ENCODE assay signal across 29 mouse cellular contexts in the genomic region with DNA sequence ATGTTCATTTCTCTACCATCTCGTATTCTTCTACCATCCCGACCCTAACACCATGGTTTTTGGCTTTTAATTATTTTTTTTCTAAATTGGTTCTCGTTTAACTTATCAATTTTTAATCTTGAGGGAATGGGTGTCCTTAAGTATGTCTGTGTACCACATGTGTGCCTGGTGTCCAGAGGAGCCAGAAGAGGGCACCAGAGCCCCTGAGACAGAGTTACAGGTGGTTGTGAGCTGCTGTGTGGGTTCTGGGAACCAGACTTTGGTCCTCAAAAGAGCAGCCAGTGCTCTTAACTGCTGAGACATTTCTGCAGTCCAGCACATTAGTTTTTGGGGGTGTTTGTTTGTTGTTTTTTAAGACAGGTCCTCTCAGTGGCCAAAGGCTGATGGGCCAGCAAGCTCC.
A peak's percentile ranks its signal among the peaks of the same experiment; 100 is the strongest.
DNase-seq lines count a peak whose midpoint lies in the region; ATAC-seq and TF ChIP-seq lines count a peak whose summit lies in the region.
"Had no signal": no experiment of that assay in that cellular context is flagged by ENCODE, and none has a peak within 500 bp of the region (broad histone marks: within the 10 kb centered on the region; RNA-seq: fewer than 3 reads in every experiment).

No protein-coding gene starts in this region.

- TF ChIP-seq EP300 in liver, embryonic 14.5 days (IDR thresholded peaks at IDR 0.05; ENCODE audit: low read depth) = no peak

- DNase-seq in gastrocnemius, adult 2 months = no peak
- DNase-seq in gastrocnemius, postnatal 10 days = no peak
- no peak for DNase-seq in liver, embryonic 14.5 days (ENCODE audit: low read depth in 3 of 3, low spot score in 3 of 3)
- no peak for DNase-seq in liver, embryonic 11.5 days (ENCODE audit: low spot score)
- DNase-seq in midbrain, postnatal 0 days (ENCODE audit: low spot score) = no peak
- no peak for DNase-seq in spleen, postnatal 14 days (ENCODE audit: low spot score in 2 of 2)
- DNase-seq: adrenal gland, adult 8-10 months; cerebellum, adult 2 months; cerebellum, postnatal 14 days; gastrocnemius, postnatal 36 days; heart, adult 18-20 months; kidney, adult 8-10 months; kidney, postnatal 4 days; lung, postnatal 10 days; retina, postnatal 1 day; right cerebral cortex, postnatal 14 days; thymus, adult 18-20 months; thymus, postnatal 4 days had no signal

- no peaks in the 10 kb centered on the region for H3K4me1 ChIP-seq in liver, embryonic 14.5 days (replicated peaks; ENCODE audit: control insufficient read depth in 2 of 2, insufficient read depth in 2 of 2, low read length in 1 of 2)
- peaks cover 23% of the 10 kb centered on the region for H3K4me1 ChIP-seq in liver, embryonic 11.5 days (replicated peaks; ENCODE audit: control insufficient read depth, insufficient read depth, low read length)
- peaks cover 15% of the 10 kb centered on the region for H3K4me1 ChIP-seq in midbrain, postnatal 0 days (ENCODE audit: insufficient read depth, low read length)
- peaks cover 73% of the 10 kb centered on the region for H3K4me1 ChIP-seq in midbrain, embryonic 13.5 days (replicated peaks)

- no peaks in the 10 kb centered on the region for H3K27me3 ChIP-seq in liver, embryonic 14.5 days (ENCODE audit: control insufficient read depth, insufficient read depth, low read length)
- H3K27me3 ChIP-seq in liver, embryonic 11.5 days (replicated peaks; ENCODE audit: control insufficient read depth, insufficient read depth, low read length) = no peaks in the 10 kb centered on the region; the same call in 1 of the 2 replicates
- H3K27me3 ChIP-seq in midbrain, postnatal 0 days (ENCODE audit: insufficient read depth, low read length) = no peaks in the 10 kb centered on the region
- H3K27me3 ChIP-seq in midbrain, embryonic 13.5 days = no peaks in the 10 kb centered on the region
- H3K27me3 ChIP-seq: embryonic facial prominence, embryonic 15.5 days; hindbrain, embryonic 15.5 days; limb, embryonic 15.5 days; neural tube, embryonic 15.5 days had no signal

- peak; percentile 1; the same call in 1 of the 2 replicates for TF ChIP-seq CTCF in gastrocnemius, adult 2 months (IDR thresholded peaks at IDR 0.05)
- TF ChIP-seq CTCF in liver, embryonic 14.5 days (IDR thresholded peaks at IDR 0.05; ENCODE audit: low read depth) = peak; percentile 40
- peak; percentile 36; the same call in 1 of the 2 replicates for TF ChIP-seq CTCF in midbrain, postnatal 0 days (IDR thresholded peaks at IDR 0.05)

- no peaks in the 10 kb centered on the region for H3K36me3 ChIP-seq in liver, embryonic 14.5 days (replicated peaks; ENCODE audit: control insufficient read depth, insufficient read depth, low read depth)
- no peaks in the 10 kb centered on the region for H3K36me3 ChIP-seq in liver, embryonic 11.5 days (ENCODE audit: control insufficient read depth, insufficient read depth, low read length)
- no peaks in the 10 kb centered on the region for H3K36me3 ChIP-seq in midbrain, postnatal 0 days (ENCODE audit: insufficient read depth, low read length)
- H3K36me3 ChIP-seq in midbrain, embryonic 13.5 days = no peaks in the 10 kb centered on the region
- H3K36me3 ChIP-seq: embryonic facial prominence, embryonic 10.5 days; embryonic facial prominence, embryonic 15.5 days; heart, embryonic 12.5 days; hindbrain, embryonic 15.5 days; limb, embryonic 10.5 days; limb, embryonic 15.5 days; neural tube, embryonic 15.5 days had no signal

- H3K9me3 ChIP-seq in liver, embryonic 14.5 days (ENCODE audit: control insufficient read depth, low read length) = no peaks in the 10 kb centered on the region; the same call in 1 of the 2 replicates
- H3K9me3 ChIP-seq in liver, embryonic 11.5 days (ENCODE audit: control insufficient read depth, low read length) = no peaks in the 10 kb centered on the region
- H3K9me3 ChIP-seq in midbrain, postnatal 0 days (ENCODE audit: low read length) = no peaks in the 10 kb centered on the region
- no peaks in the 10 kb centered on the region for H3K9me3 ChIP-seq in midbrain, embryonic 13.5 days
- H3K9me3 ChIP-seq: embryonic facial prominence, embryonic 15.5 days; forebrain, embryonic 13.5 days; heart, embryonic 12.5 days; hindbrain, embryonic 15.5 days; limb, embryonic 10.5 days; limb, embryonic 15.5 days; neural tube, embryonic 15.5 days had no signal

- H3K9ac ChIP-seq in liver, embryonic 14.5 days (replicated peaks) = no peak overlapping the region
- no peak overlapping the region for H3K9ac ChIP-seq in liver, embryonic 11.5 days (ENCODE audit: low read depth, low read length)
- H3K9ac ChIP-seq in midbrain, postnatal 0 days (replicated peaks; ENCODE audit: low read length, poor library complexity, severe bottlenecking) = no peak overlapping the region
- no peak overlapping the region for H3K9ac ChIP-seq in midbrain, embryonic 13.5 days (replicated peaks)
- H3K9ac ChIP-seq: embryonic facial prominence, embryonic 15.5 days; forebrain, embryonic 13.5 days; heart, embryonic 12.5 days; hindbrain, embryonic 15.5 days; limb, embryonic 15.5 days; neural tube, embryonic 15.5 days had no signal

- intact Hi-C loops in gastrocnemius, adult 2 months (cut with DNase I) = no loop called here

- no peak overlapping the region for H3K4me2 ChIP-seq in liver, embryonic 14.5 days (ENCODE audit: low read depth)
- H3K4me2 ChIP-seq in liver, embryonic 11.5 days = no peak overlapping the region
- H3K4me2 ChIP-seq in midbrain, postnatal 0 days (ENCODE audit: low read depth, low read length, poor library complexity, severe bottlenecking) = no peak overlapping the region
- H3K4me2 ChIP-seq in midbrain, embryonic 13.5 days (replicated peaks) = no peak overlapping the region
- H3K4me2 ChIP-seq: embryonic facial prominence, embryonic 15.5 days; forebrain, embryonic 13.5 days; heart, embryonic 12.5 days; hindbrain, embryonic 15.5 days; limb, embryonic 15.5 days; midbrain, embryonic 11.5 days; neural tube, embryonic 15.5 days had no signal

- ATAC-seq in liver, embryonic 14.5 days (ENCODE audit: insufficient read depth) = no peak
- ATAC-seq in liver, embryonic 11.5 days (replicated peaks; ENCODE audit: low FRiP score) = no peak
- no peak for ATAC-seq in midbrain, postnatal 0 days (ENCODE audit: low FRiP score)
- no peak for ATAC-seq in midbrain, embryonic 13.5 days
- ATAC-seq: forebrain, embryonic 13.5 days had no signal

- no peak overlapping the region for H3K4me3 ChIP-seq in gastrocnemius, adult 2 months
- no peak overlapping the region for H3K4me3 ChIP-seq in liver, embryonic 14.5 days (ENCODE audit: insufficient read depth in 1 of 2, low read depth in 2 of 2, low read length in 2 of 2)
- no peak overlapping the region for H3K4me3 ChIP-seq in liver, embryonic 11.5 days (ENCODE audit: low read depth, low read length)
- H3K4me3 ChIP-seq in midbrain, postnatal 0 days (ENCODE audit: low read depth, low read length) = no peak overlapping the region
- no peak overlapping the region for H3K4me3 ChIP-seq in midbrain, embryonic 13.5 days (replicated peaks)
- H3K4me3 ChIP-seq: embryonic facial prominence, embryonic 10.5 days; embryonic facial prominence, embryonic 15.5 days; forebrain, embryonic 13.5 days; heart, embryonic 12.5 days; hindbrain, embryonic 15.5 days; limb, embryonic 10.5 days; limb, embryonic 15.5 days; neural tube, embryonic 15.5 days had no signal

- WGBS in liver, embryonic 14.5 days (ENCODE audit: insufficient replicate concordance) = 75% methylated on average over 3 of the region's 3 CpGs
- 87% methylated on average over 3 of the region's 3 CpGs for WGBS in liver, embryonic 11.5 days
- WGBS in midbrain, postnatal 0 days = 96% methylated on average over 3 of the region's 3 CpGs
- WGBS in midbrain, embryonic 13.5 days = 92% methylated on average over 3 of the region's 3 CpGs

- no peak overlapping the region for H3K27ac ChIP-seq in gastrocnemius, adult 2 months
- no peak overlapping the region for H3K27ac ChIP-seq in liver, embryonic 14.5 days
- H3K27ac ChIP-seq in liver, embryonic 11.5 days (ENCODE audit: low read depth, low read length) = no peak overlapping the region
- no peak overlapping the region for H3K27ac ChIP-seq in midbrain, postnatal 0 days (ENCODE audit: low read depth, low read length)
- H3K27ac ChIP-seq in midbrain, embryonic 13.5 days = no peak overlapping the region
- H3K27ac ChIP-seq: embryonic facial prominence, embryonic 10.5 days; embryonic facial prominence, embryonic 15.5 days; hindbrain, embryonic 15.5 days; kidney, postnatal 0 days; limb, embryonic 10.5 days; limb, embryonic 15.5 days; neural tube, embryonic 15.5 days had no signal
